Mouse (Mus musculus): ENCODE results near the gene Hsd17b13. TPM values are rescaled to one million over a fixed set of nuclear protein-coding genes. Genes with fewer than 3 reads are reported as not detected.
"Not testable (repeated sequence)": the region's sequence is repeated elsewhere in the genome, so short reads cannot be mapped to it uniquely, and the experiment has no call there.

Hsd17b13 gene
- polyA plus RNA-seq, 1 experiment from 2014 or later, result 76.5 TPM

DNA sequence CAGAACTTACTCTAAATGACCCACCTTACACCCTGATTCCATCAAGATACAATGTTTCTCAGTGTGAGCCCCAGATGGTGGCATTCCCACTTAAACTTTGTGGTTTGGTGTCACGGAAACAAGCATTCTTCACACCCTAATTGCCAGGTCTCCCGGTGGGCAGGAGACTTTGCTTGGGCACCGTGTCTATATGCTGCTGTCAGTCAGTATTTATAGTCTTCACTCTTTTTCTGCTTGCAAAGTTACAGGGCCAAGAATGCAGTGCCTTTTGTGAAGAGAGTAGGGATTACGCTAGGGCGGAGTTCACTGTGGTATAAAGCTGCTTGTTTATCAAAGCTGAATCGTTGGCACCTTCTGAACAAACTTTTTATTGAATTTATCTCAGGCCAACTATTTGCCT is 34.0 kb downstream of the Hsd17b13 start:
- Histone ChIP-seq H3K9me3 (ENCODE audit: control insufficient read depth) (no peaks in the 10 kb centered on the region), H3K27me3 (replicated peaks; ENCODE audit: control insufficient read depth, insufficient read depth, low read length) (peaks cover 37% of the 10 kb centered on the region), H3K36me3 (ENCODE audit: control insufficient read depth, insufficient read depth) (no peaks in the 10 kb centered on the region), H3K4me2 (replicated peaks; ENCODE audit: low read depth) (no peak overlapping the region), H3K9ac (ENCODE audit: low read depth, low read length) (no peak overlapping the region), H3K27ac (ENCODE audit: low read depth, low read length) (no peak overlapping the region), H3K4me1 (replicated peaks; ENCODE audit: control insufficient read depth, insufficient read depth, low read length) (no peaks in the 10 kb centered on the region), H3K4me3 (ENCODE audit: low read depth, low read length) (no peak overlapping the region)
- ATAC-seq, result no peak
- no peak for TF ChIP-seq CTCF (IDR thresholded peaks at IDR 0.05; ENCODE audit: low read depth)
- 37% methylated on average over 6 of the region's 6 CpGs for WGBS

DNA sequence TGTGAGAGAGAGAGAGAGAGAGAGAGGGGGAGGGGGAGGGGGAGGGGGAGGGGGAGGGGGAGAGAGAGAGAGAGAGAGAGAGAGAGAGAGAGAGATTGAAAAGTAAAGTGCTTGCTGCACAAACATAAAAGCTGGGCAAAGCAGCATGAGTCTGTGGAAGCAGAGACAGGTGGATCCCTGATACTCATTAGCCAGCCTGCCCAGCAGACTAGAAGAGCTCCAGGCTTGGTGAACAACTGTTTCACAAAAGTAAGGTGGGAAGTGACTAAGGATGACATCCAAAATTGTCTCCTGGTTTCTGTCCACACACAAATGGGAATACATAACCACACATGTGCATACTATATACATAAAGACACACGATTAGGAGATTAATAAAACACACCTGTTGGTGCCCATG is 37.4 kb downstream of the Hsd17b13 start:
- no peaks in the 10 kb centered on the region for H3K36me3 ChIP-seq (ENCODE audit: control insufficient read depth, insufficient read depth)
- no peak overlapping the region for H3K4me2 ChIP-seq (replicated peaks; ENCODE audit: low read depth)
- WGBS, result 63% methylated on average over 1 of the region's 1 CpGs
- TF ChIP-seq CTCF (IDR thresholded peaks at IDR 0.05; ENCODE audit: low read depth), result no peak
- no peak for ATAC-seq
- H3K27ac ChIP-seq (ENCODE audit: low read depth, low read length), result no peak overlapping the region
- H3K4me3 ChIP-seq (ENCODE audit: low read depth, low read length), result no peak overlapping the region
- no peak overlapping the region for H3K9ac ChIP-seq (ENCODE audit: low read depth, low read length)
- H3K4me1 ChIP-seq (replicated peaks; ENCODE audit: control insufficient read depth, insufficient read depth, low read length), result no peaks in the 10 kb centered on the region
- peaks cover 44% of the 10 kb centered on the region for H3K27me3 ChIP-seq (replicated peaks; ENCODE audit: control insufficient read depth, insufficient read depth, low read length)
- no peaks in the 10 kb centered on the region for H3K9me3 ChIP-seq (ENCODE audit: control insufficient read depth)

DNA sequence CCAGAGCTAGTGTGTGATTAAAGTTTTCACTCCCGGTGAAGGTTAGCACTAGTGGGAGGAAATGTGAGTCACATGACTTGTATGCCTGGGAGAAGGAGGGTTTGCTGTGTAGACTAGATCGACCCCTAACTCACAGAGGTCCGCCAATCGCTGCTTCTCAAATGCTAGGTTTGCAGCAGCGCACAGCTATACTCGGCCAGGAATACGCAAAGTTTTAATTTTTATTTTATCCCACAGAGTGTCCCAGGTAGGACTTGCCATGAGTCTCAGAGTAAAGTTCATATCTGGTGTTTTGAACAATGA is 37.9 kb downstream of the Hsd17b13 start:
- Histone ChIP-seq H3K27me3 (replicated peaks; ENCODE audit: control insufficient read depth, insufficient read depth, low read length) (peaks cover 39% of the 10 kb centered on the region), H3K36me3 (ENCODE audit: control insufficient read depth, insufficient read depth) (no peaks in the 10 kb centered on the region), H3K27ac (ENCODE audit: low read depth, low read length) (no peak overlapping the region), H3K9me3 (ENCODE audit: control insufficient read depth) (no peaks in the 10 kb centered on the region), H3K4me1 (replicated peaks; ENCODE audit: control insufficient read depth, insufficient read depth, low read length) (no peaks in the 10 kb centered on the region), H3K9ac (ENCODE audit: low read depth, low read length) (no peak overlapping the region), H3K4me2 (replicated peaks; ENCODE audit: low read depth) (no peak overlapping the region), H3K4me3 (ENCODE audit: low read depth, low read length) (no peak overlapping the region)
- no peak for ATAC-seq
- no peak for TF ChIP-seq CTCF (IDR thresholded peaks at IDR 0.05; ENCODE audit: low read depth)
- WGBS, result 65% methylated on average over 7 of the region's 7 CpGs

DNA sequence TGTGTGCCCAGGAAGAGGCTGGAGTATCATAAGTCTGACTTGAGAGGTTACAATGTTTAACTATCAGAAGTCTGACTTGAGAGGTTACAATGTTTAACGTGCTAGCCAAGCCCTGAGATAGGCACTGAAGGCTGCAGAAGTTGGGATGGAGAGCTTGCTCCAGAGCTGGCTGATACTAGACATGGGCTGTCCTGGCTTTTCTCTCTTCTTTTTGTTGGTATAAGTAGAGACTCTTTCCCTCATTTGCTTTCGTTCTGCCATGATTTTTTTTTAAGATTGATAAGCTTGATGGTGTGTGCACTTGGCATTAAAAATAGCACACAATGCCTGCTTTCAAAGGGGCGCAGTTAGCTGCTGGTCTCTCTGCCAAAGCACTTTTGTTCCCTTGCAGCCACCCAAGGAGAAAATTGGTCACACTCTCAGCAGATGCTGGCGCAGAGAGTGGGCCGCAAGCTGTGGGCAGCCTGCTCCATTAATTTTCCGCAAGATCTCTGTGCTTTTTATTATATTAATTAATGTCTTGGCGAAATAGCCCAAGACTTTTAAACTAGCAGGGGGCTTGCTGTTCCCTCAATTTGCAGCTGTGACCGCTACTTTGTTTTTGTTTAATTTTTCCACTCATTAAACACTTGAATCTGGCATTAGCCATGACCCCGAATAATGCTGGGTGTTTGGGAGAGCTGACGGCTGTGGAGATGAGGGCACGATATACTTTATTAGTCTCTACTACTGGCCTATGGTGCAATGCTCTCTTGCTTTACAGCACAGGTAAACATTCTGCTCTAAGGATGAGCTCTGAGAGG is 38.5 kb downstream of the Hsd17b13 start:
- H3K4me3 ChIP-seq (ENCODE audit: low read depth, low read length), result no peak overlapping the region
- TF ChIP-seq CTCF (IDR thresholded peaks at IDR 0.05; ENCODE audit: low read depth), result no peak
- H3K9me3 ChIP-seq (ENCODE audit: control insufficient read depth), result no peaks in the 10 kb centered on the region
- WGBS, result 52% methylated on average over 11 of the region's 11 CpGs
- no peak for ATAC-seq
- no peaks in the 10 kb centered on the region for H3K4me1 ChIP-seq (replicated peaks; ENCODE audit: control insufficient read depth, insufficient read depth, low read length)
- H3K27ac ChIP-seq (ENCODE audit: low read depth, low read length), result no peak overlapping the region
- no peaks in the 10 kb centered on the region for H3K36me3 ChIP-seq (ENCODE audit: control insufficient read depth, insufficient read depth)
- H3K9ac ChIP-seq (ENCODE audit: low read depth, low read length), result no peak overlapping the region
- no peak overlapping the region for H3K4me2 ChIP-seq (replicated peaks; ENCODE audit: low read depth)
- peaks cover 34% of the 10 kb centered on the region for H3K27me3 ChIP-seq (replicated peaks; ENCODE audit: control insufficient read depth, insufficient read depth, low read length)

DNA sequence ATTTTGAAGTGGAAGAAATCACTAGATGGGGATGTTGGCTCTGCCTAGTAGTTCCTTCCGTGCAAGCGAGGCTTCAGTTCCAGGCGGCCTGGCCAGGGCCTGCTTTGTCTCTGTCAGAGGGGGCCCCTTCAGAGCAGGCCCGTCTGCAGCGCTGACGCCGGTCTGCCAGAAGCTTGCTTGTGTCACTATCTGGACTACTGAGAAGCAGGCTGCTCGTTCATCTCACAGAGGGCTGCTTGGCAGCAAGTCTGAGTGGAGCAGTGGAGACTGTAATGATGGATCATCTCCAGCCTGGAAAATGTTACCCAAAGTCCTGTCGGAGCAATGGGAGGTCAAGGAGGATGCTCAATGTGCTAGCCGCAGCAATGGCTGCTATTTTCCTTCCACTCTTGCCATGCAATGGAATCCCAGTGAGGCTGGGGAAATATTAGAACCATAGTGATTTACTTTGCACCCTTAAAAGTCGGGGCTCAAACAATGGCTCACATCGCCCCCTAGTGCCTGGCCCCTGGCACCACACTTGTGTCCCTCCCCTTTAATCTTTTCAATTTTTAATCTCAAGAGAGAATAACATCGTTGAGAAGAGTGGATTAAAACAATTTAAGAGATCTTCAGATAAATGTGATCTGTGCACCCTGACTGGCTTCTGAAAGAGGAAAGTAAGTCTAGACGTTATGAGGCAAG is 40.2 kb downstream of the Hsd17b13 start:
- TF ChIP-seq CTCF (IDR thresholded peaks at IDR 0.05; ENCODE audit: low read depth), result peak; percentile 71
- H3K27me3 ChIP-seq (replicated peaks; ENCODE audit: control insufficient read depth, insufficient read depth, low read length), result peaks cover 26% of the 10 kb centered on the region
- no peaks in the 10 kb centered on the region for H3K9me3 ChIP-seq (ENCODE audit: control insufficient read depth)
- 51% methylated on average over 14 of the region's 14 CpGs for WGBS
- ATAC-seq, result no peak
- H3K4me3 ChIP-seq (ENCODE audit: low read depth, low read length), result no peak overlapping the region
- no peak overlapping the region for H3K27ac ChIP-seq (ENCODE audit: low read depth, low read length)
- H3K4me1 ChIP-seq (replicated peaks; ENCODE audit: control insufficient read depth, insufficient read depth, low read length), result no peaks in the 10 kb centered on the region
- no peak overlapping the region for H3K4me2 ChIP-seq (replicated peaks; ENCODE audit: low read depth)
- no peak overlapping the region for H3K9ac ChIP-seq (ENCODE audit: low read depth, low read length)
- H3K36me3 ChIP-seq (ENCODE audit: control insufficient read depth, insufficient read depth), result no peaks in the 10 kb centered on the region

DNA sequence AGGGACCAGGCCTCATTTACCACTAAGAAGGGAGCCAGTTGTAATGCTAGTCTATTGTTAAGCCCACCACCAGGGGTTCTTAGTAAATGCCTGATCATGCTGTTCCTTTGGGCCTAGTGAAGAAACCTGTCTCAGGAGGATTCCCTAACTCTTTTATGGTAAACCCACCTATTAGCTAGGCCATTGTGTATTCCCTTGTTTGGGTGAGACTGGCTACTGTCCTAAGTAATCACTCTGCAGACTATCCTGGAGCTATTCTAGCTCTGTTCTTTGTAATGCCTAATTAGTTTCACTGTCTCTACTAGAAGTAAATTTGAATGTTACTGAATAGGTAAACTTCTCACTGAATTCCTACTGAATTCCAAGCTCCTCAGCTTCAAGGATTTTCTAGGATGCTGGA is 45.3 kb downstream of the Hsd17b13 start:
- H3K4me2 ChIP-seq (replicated peaks; ENCODE audit: low read depth); H3K4me3 ChIP-seq (ENCODE audit: low read depth, low read length); H3K4me1 ChIP-seq (replicated peaks; ENCODE audit: control insufficient read depth, insufficient read depth, low read length); H3K9me3 ChIP-seq (ENCODE audit: control insufficient read depth); H3K27me3 ChIP-seq (replicated peaks; ENCODE audit: control insufficient read depth, insufficient read depth, low read length); H3K9ac ChIP-seq (ENCODE audit: low read depth, low read length); ATAC-seq; H3K27ac ChIP-seq (ENCODE audit: low read depth, low read length); H3K36me3 ChIP-seq (ENCODE audit: control insufficient read depth, insufficient read depth): not testable (repeated sequence)

All from intestine, postnatal 0 days (tissue).